Mouse (Mus musculus): ENCODE measurements around the gene Prkcz.
A peak's percentile ranks its signal among the peaks of the same experiment; 100 is the strongest.
"Not testable (repeated sequence)": the region's sequence is repeated elsewhere in the genome, so short reads cannot be mapped to it uniquely, and the experiment has no call there.

Prkcz gene

GRCm38 (mm10) chr4:155281227-155281626 is 79.9 kb downstream of the Prkcz start:
- no peak for DNase-seq

- DNase-seq, result no peak
These were observed 80.4 kb downstream of the Prkcz start for GRCm38 (mm10) chr4:155280768-155281121.

- no peak for DNase-seq
These were observed 81.0 kb downstream of the Prkcz start for GRCm38 (mm10) chr4:155279926-155280767.

- no peak for DNase-seq
These were observed 82.1 kb downstream of the Prkcz start for GRCm38 (mm10) chr4:155279054-155279453.

GRCm38 (mm10) chr4:155277963-155278362 is 83.2 kb downstream of the Prkcz start:
- DNase-seq, result no peak

- no peak for DNase-seq
These were observed 86.3 kb downstream of the Prkcz start for GRCm38 (mm10) chr4:155274851-155275250.

GRCm38 (mm10) chr4:155274451-155274850 is 86.7 kb downstream of the Prkcz start:
- no peak for DNase-seq

- peak; percentile 75 to 76 for DNase-seq
These were observed 92.8 kb downstream of the Prkcz start for GRCm38 (mm10) chr4:155268382-155268781.

- DNase-seq, result peak; percentile 54 to 84
These were observed 93.5 kb downstream of the Prkcz start for GRCm38 (mm10) chr4:155267639-155268175.

- no peak for DNase-seq
These were observed 94.1 kb downstream of the Prkcz start for GRCm38 (mm10) chr4:155267047-155267543.

GRCm38 (mm10) chr4:155264521-155265321 is 96.4 kb downstream of the Prkcz start:
- no peak for DNase-seq

- DNase-seq, result no peak
These were observed 108.9 kb downstream of the Prkcz start for GRCm38 (mm10) chr4:155252253-155252652.

GRCm38 (mm10) chr4:155251147-155251546 is 110.0 kb downstream of the Prkcz start:
- DNase-seq, result no peak

- peak; percentile 36 to 37 for DNase-seq
These were observed 110.6 kb downstream of the Prkcz start for GRCm38 (mm10) chr4:155250361-155251117.

GRCm38 (mm10) chr4:155249648-155250351 is 111.4 kb downstream of the Prkcz start, which contains the start of gene Faap20:
TSS of gene Faap20 (plus strand) at chr4:155249802.
- peak; percentile 93 to 94 for DNase-seq

- DNase-seq, result peak; percentile 93 to 97
These were observed 111.9 kb downstream of the Prkcz start for GRCm38 (mm10) chr4:155249257-155249647.

- not testable (repeated sequence) for DNase-seq
These were observed 113.1 kb downstream of the Prkcz start for GRCm38 (mm10) chr4:155248054-155248453.

GRCm38 (mm10) chr4:155246691-155247105 is 114.5 kb downstream of the Prkcz start:
- DNase-seq, result peak; percentile 45 to 58

GRCm38 (mm10) chr4:155245770-155246492 is 115.2 kb downstream of the Prkcz start:
- no peak for DNase-seq

- DNase-seq, result no peak
These were observed 117.9 kb downstream of the Prkcz start for GRCm38 (mm10) chr4:155243233-155243632.

GRCm38 (mm10) chr4:155242292-155242691 is 118.9 kb downstream of the Prkcz start:
- DNase-seq, result no peak

All from lung, postnatal 4 days (tissue).